Mouse (Mus musculus) small intestine, adult 2 months (tissue): ENCODE measurements at regions not wholly inside any gene's neighbourhood (a gene's known extent, or its start where the extent isn't known, plus 50 kb on each side); places are given as distances from the start of the nearest gene placed in this dataset.

Source experiments
- H3K27ac ChIP-seq: fragments of 200-500 bp; 2 replicates; pipeline ENCODE4 v1.5.1; 2012; ENCODE audit warnings: low read depth, low read length, control low read depth, inconsistent platforms; ENCODE audit not compliant: insufficient read depth
- H3K27me3 ChIP-seq: fragments of 200-500 bp; 2 replicates; pipeline ENCODE4 v1.6.1; 2012; ENCODE audit warnings: mild to moderate bottlenecking, moderate library complexity, low read length, inconsistent platforms; ENCODE audit not compliant: control insufficient read depth, insufficient read depth
- H3K36me3 ChIP-seq: fragments of 200-500 bp; 2 replicates; pipeline ENCODE4 v1.6.1; 2012; ENCODE audit warnings: mild to moderate bottlenecking, low read length, control low read depth, inconsistent platforms; ENCODE audit not compliant: control insufficient read depth, insufficient read depth
- H3K4me1 ChIP-seq: fragments of 200-500 bp; 2 replicates; pipeline ENCODE4 v1.6.1; 2012; ENCODE audit warnings: low read length, inconsistent platforms, mixed read lengths; ENCODE audit not compliant: control insufficient read depth, insufficient read depth, insufficient read length
- H3K4me3 ChIP-seq: fragments of 200-500 bp; 2 replicates; pipeline ENCODE4 v1.5.1; 2012; ENCODE audit warnings: low read depth, mild to moderate bottlenecking, control low read depth, inconsistent platforms, low read length, moderate library complexity
- CTCF ChIP-seq: fragments of 200-500 bp; IDR thresholded peaks from 2 replicates; pipeline ENCODE4 v1.5.1; 2012; ENCODE audit warnings: low read depth, mild to moderate bottlenecking, control low read depth, inconsistent platforms, low read length, moderate library complexity, mixed read lengths; ENCODE audit not compliant: insufficient replicate concordance, insufficient read length; ENCODE audit errors: extremely low read depth
- POLR2A ChIP-seq: fragments of 200-500 bp; IDR thresholded peaks from 2 replicates; pipeline ENCODE4 v1.6.1; 2012; ENCODE audit warnings: low read depth, mild to moderate bottlenecking, control low read depth, inconsistent platforms, low read length, moderate library complexity
- WGBS: fragments of 180-500 bp; shearing (Covaris S2); methylation state at CpG from one replicate; pipeline ENCODE4 v1.1.7; 2018; 5-methylcytosine and 5-hydroxymethylcytosine counted together

DNA sequence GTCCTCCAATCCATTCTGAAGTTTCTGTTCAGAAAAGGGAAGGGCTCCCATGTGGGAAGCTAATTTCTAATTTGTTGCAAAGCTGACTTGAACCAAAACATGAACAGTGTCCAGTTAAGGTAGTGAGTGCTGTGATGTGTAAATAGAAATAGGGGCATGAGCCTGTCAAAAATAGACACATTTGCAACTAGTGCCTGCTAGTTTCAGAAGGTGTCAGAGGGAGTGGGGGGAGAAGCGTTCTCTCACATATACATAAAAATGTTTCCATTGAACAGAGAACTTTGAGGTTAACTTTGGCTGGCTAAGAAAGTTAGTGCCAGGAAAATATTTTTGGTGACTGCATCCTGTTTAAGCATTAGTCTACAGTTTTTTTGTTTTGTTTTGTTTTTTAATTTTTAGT lies 118.8 kb downstream of the Otol1 start:
- no peaks in the 10 kb centered on the region for H3K4me1 ChIP-seq
- H3K27ac ChIP-seq: no peak overlapping the region
- WGBS: 86% methylated on average over 1 of the region's 1 CpGs
- no peak overlapping the region for H3K4me3 ChIP-seq
- H3K36me3 ChIP-seq: no peaks in the 10 kb centered on the region
- TF ChIP-seq POLR2A: no peak
- no peak for TF ChIP-seq CTCF
- H3K27me3 ChIP-seq: no peaks in the 10 kb centered on the region

DNA sequence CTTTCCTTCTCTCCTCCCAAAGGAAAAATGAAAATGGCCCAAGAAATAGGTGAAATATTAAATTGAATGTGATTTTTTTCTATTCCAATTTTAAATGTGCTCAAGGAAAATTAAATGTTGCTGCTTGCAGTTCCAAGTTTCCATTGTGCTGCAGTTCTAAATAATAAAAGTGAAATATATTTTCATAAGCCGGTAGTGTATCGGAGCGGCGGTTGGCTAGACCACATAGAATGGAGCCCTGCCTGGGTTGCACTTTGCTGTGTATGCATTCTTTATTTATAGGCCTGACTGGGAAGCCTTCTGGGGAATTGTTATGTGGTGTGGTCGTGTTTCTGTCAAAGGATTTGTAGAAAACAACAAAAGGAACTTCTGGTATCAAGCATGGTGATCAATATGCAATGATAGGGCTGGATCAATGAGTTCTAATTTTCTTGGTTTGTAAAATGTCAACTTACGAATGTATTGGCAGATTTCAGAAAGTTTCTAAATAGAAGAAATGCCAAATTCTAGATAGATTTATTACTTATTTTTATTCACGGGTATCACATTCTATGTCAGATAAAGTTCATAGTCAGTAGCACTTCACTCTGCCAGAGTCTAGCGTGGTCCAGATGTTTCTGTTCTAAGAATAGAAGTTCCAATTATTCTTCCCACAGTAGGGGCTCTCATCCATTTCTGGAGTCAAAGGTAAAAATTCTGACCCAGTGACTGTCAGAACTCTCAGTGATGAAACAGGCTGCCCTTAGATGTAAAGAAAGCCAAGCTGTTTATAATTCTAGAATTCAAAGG lies 123.0 kb downstream of the Otol1 start:
- TF ChIP-seq CTCF: no peak
- no peak for TF ChIP-seq POLR2A
- no peaks in the 10 kb centered on the region for H3K36me3 ChIP-seq
- H3K27ac ChIP-seq: no peak overlapping the region
- H3K27me3 ChIP-seq: no peaks in the 10 kb centered on the region
- H3K4me3 ChIP-seq: no peak overlapping the region
- no peaks in the 10 kb centered on the region for H3K4me1 ChIP-seq
- 82% methylated on average over 8 of the region's 8 CpGs for WGBS

DNA sequence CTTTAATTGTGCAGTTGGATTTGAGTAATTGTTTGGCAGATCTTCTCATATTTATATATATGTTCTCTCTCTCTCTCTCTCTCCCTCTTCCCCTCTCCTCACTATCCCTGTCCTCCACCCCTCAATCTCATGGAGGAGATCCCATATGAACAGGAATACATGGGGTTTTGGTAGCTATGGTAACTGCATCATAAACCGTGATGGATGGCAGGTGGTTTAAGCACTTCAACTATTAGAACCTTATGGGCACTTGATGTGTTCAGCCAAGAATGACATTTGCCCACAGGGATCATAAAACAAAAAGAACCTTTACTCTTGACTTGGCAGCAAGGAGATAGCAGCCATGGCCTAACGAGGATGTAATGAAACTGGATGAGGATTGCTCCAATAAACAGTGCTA lies 127.5 kb downstream of the Otol1 start:
- Histone ChIP-seq H3K4me1 (no peaks in the 10 kb centered on the region), H3K27me3 (no peaks in the 10 kb centered on the region), H3K27ac (no peak overlapping the region), H3K36me3 (no peaks in the 10 kb centered on the region), H3K4me3 (no peak overlapping the region)
- TF ChIP-seq CTCF: no peak
- WGBS: 59% methylated on average over 2 of the region's 2 CpGs

DNA sequence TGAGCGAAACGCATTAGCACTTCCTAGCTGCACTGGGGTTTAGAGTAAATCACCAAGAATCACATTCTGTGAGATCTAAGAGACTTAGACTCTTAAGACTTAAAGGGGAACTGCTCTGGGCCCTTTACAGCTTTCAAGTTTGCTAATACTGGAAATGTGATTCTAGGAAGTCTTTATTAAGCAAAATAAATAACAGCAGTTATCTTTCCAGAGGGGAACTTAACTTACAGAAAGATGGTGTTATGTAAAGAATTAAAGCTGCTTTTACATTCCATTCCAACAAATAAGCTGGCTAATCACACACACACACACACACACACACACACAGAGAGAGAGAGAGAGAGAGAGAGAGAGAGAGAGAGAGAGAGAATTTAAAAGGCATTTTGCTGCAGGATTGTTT lies 131.1 kb downstream of the Otol1 start:
- no peaks in the 10 kb centered on the region for H3K4me1 ChIP-seq
- H3K36me3 ChIP-seq: no peaks in the 10 kb centered on the region
- no peak overlapping the region for H3K27ac ChIP-seq
- TF ChIP-seq CTCF: no peak
- no peak for TF ChIP-seq POLR2A
- no peak overlapping the region for H3K4me3 ChIP-seq
- H3K27me3 ChIP-seq: no peaks in the 10 kb centered on the region
- WGBS: 85% methylated on average over 2 of the region's 2 CpGs

DNA sequence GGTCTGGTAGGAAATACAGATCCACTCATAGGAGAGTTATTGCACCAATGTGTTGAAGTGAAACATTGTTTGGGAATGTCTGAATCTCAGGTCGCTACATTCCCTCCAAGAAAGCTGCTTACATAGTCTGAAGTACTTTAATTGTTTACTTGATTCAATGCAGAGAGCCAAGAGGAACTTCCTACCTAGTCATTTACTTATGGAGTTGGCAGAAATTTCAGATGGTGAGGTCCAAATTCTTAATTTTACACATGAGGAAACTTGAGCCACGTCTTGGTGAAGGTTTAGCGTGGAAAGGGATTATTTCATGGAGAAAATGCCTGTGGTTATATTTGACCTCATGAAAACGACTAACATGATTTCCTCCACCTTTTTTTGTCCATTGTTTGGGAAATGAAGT lies 131.5 kb downstream of the Otol1 start:
- H3K4me1 ChIP-seq: no peaks in the 10 kb centered on the region
- H3K36me3 ChIP-seq: no peaks in the 10 kb centered on the region
- no peak overlapping the region for H3K4me3 ChIP-seq
- H3K27ac ChIP-seq: no peak overlapping the region
- H3K27me3 ChIP-seq: no peaks in the 10 kb centered on the region
- TF ChIP-seq POLR2A: no peak
- no peak for TF ChIP-seq CTCF
- WGBS: 59% methylated on average over 4 of the region's 4 CpGs

DNA sequence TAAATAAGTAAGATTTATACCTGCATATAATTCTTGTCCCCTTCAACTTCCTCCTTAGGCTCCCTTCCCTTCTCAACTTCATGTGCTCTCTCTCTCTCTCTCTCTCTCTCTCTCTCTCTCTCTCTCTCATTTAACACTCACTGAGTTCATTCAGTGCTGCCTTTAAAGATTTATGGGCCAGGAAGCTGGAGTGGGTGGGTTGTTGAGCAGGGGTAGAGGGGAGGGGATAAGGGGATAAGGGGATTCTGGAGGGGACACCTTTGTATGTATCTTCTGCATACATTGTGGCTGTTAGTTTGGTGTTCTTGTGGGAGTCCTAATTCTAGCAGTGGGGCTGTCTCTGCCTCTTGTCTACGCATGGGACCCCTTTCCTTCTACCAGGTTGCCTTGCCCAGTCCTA lies 138.3 kb downstream of the Otol1 start:
- H3K4me1 ChIP-seq: no peaks in the 10 kb centered on the region
- WGBS: 69% methylated on average over 1 of the region's 1 CpGs
- TF ChIP-seq CTCF (no peak), POLR2A (no peak)
- no peak overlapping the region for H3K27ac ChIP-seq
- no peak overlapping the region for H3K4me3 ChIP-seq
- H3K36me3 ChIP-seq: no peaks in the 10 kb centered on the region
- H3K27me3 ChIP-seq: no peaks in the 10 kb centered on the region

DNA sequence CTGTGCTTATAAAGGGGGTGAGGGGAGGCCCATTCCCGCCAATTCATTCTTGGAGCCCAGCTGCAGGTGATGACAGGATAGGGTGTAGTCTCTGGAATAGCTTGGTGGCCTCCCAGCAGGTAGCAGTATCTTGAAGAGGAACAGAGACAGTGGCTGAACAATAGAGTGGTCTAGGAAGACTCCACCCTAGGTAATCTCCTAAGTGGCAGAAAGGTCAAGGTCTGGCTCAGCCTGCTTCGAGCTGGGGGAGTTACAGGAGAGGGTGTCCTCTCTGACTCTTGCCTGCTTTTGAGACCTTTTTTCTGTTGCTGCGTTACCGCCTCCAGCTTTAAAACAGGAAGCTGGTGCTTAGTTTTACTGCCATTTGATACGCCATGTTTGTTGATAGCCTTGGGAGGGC lies 143.7 kb downstream of the Otol1 start:
- Histone ChIP-seq H3K27me3 (no peaks in the 10 kb centered on the region), H3K27ac (no peak overlapping the region), H3K4me1 (no peaks in the 10 kb centered on the region), H3K36me3 (no peaks in the 10 kb centered on the region), H3K4me3 (no peak overlapping the region)
- TF ChIP-seq CTCF: no peak
- WGBS: 61% methylated on average over 5 of the region's 5 CpGs
